Mouse (Mus musculus) thymus, adult 2 months (tissue): Measurements from ENCODE around the gene Hoxc6. TPM values are rescaled to one million over a fixed set of nuclear protein-coding genes. Genes with fewer than 3 reads are reported as not detected.

ENCODE experiments used
- DNase-seq: peaks from one replicate; pipeline ENCODE4 v3.0.0; 2021
- H3K27ac ChIP-seq: fragments of 200-500 bp; 2 replicates; pipeline ENCODE4 v1.5.1; 2012; ENCODE audit warnings: low read length, control low read depth; ENCODE audit not compliant: control insufficient read depth, insufficient read depth
- H3K27me3 ChIP-seq: fragments of 200-500 bp; 2 replicates; pipeline ENCODE4 v1.6.1; 2012; ENCODE audit warnings: mild to moderate bottlenecking, low read length, moderate library complexity, mixed read lengths; ENCODE audit not compliant: control insufficient read depth, insufficient read depth
- H3K36me3 ChIP-seq: fragments of 200-500 bp; 2 replicates; pipeline ENCODE4 v1.6.1; 2012; ENCODE audit warnings: mild to moderate bottlenecking, low read length, moderate library complexity; ENCODE audit not compliant: control insufficient read depth, insufficient read depth
- H3K4me1 ChIP-seq: fragments of 200-500 bp; replicated peaks from 2 replicates; pipeline ENCODE4 v1.6.1; 2012; ENCODE audit warnings: low read length; ENCODE audit not compliant: control insufficient read depth, insufficient read depth
- H3K4me3 ChIP-seq: fragments of 200-500 bp; 2 replicates; pipeline ENCODE4 v1.5.1; 2012; ENCODE audit warnings: mild to moderate bottlenecking, low read length, control low read depth, moderate library complexity; ENCODE audit not compliant: control insufficient read depth, insufficient read depth
- CTCF ChIP-seq: fragments of 200-500 bp; IDR thresholded peaks from 2 replicates; pipeline ENCODE4 v1.5.1; 2012; ENCODE audit warnings: mild to moderate bottlenecking, control low read depth, low read length, moderate library complexity, borderline replicate concordance; ENCODE audit not compliant: control insufficient read depth, poor library complexity, insufficient read depth; ENCODE audit errors: extremely low read depth
- POLR2A ChIP-seq: fragments of 200-500 bp; IDR thresholded peaks from 2 replicates; pipeline ENCODE4 v1.6.1; 2012; ENCODE audit warnings: mild to moderate bottlenecking, low read length, control low read depth, moderate library complexity; ENCODE audit not compliant: control insufficient read depth, poor library complexity, insufficient read depth; ENCODE audit errors: extremely low read depth
- WGBS: fragments of 180-500 bp; shearing (Covaris S2); methylation state at CpG from one replicate; pipeline ENCODE4 v1.1.7; 2018; 5-methylcytosine and 5-hydroxymethylcytosine counted together
- polyA plus RNA-seq: library from polyadenylated mRNA; depleted of rRNA; stranded (reverse); fragments of >200 nt; gene quantifications from 2 replicates; pipeline ENCODE4 v1.2.3, GENCODE M21; 2012

The Hoxc6 gene
- polyA plus RNA-seq, 1 experiment, result 0.23 TPM

- peaks cover 54% of the 10 kb centered on the region for H3K27me3 ChIP-seq
- TF ChIP-seq POLR2A, result no peak
- no peak for TF ChIP-seq CTCF
- H3K4me1 ChIP-seq, result no peaks in the 10 kb centered on the region; the same call in 1 of the 2 replicates
These were observed 626 bp upstream of the Hoxc6 start for GRCm38 (mm10) chr15:102997431-102997830.

DNA sequence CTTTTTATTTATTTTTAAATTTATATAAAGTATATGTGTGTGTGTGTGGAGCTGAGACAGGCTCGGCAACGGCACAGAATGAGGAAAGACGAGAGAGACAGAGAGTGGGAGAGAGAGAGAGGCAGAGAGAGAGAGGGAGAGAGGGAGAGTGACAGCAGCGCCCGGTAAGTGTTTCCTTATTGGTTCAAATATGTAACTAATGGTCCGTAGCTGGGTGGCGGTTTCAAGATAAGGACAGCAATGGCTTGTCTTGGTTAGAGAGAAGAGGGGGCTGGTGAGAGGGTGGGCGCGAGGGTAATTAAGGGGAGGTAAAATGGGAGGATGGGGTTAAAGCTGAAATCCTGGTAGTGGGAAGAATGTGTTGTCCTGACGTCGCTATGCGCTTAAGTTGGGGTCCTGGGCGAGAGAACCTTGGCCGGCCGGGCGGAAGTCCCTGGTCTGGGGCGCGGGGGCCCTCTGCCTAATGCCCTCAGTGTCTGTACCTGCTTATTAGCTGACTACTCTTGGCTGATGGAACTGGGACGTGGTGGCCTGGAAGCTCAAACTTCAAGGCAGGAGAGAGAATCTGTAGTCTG lies 638 bp downstream of the Hoxc6 start:
- no peaks in the 10 kb centered on the region for H3K36me3 ChIP-seq
- WGBS, result 6% methylated on average over 19 of the region's 19 CpGs
- 0 out of 2 replicates have a peak overlapping the region, but pooled peaks have one; percentile 12 for H3K4me3 ChIP-seq
- no peak for DNase-seq
- H3K27ac ChIP-seq, result no peak overlapping the region
- peaks cover 57% of the 10 kb centered on the region for H3K27me3 ChIP-seq
- TF ChIP-seq POLR2A (no peak), CTCF (no peak)
- H3K4me1 ChIP-seq, result no peaks in the 10 kb centered on the region; the same call in 1 of the 2 replicates

More at GRCm38 (mm10) chr15:102997431-102997830, 626 bp upstream of the Hoxc6 start:
- Histone ChIP-seq H3K36me3 (no peaks in the 10 kb centered on the region), H3K4me3 (no peak overlapping the region), H3K27ac (no peak overlapping the region)
- DNase-seq, result no peak
- 22% methylated on average over 3 of the region's 3 CpGs for whole genome bisulfite sequencing

- no peak for TF ChIP-seq CTCF
- TF ChIP-seq POLR2A, result no peak
- no peaks in the 10 kb centered on the region for H3K36me3 ChIP-seq
- peak overlapping the region; percentile 12 for H3K4me3 ChIP-seq
- WGBS, result 4% methylated on average over 33 of the region's 33 CpGs
- H3K27ac ChIP-seq, result no peak overlapping the region
- H3K27me3 ChIP-seq, result peaks cover 57% of the 10 kb centered on the region
- no peaks in the 10 kb centered on the region; the same call in 1 of the 2 replicates for H3K4me1 ChIP-seq
- DNase-seq, result peak; percentile 31
These were observed 1.2 kb downstream of the Hoxc6 start for GRCm38 (mm10) chr15:102999183-102999831.

DNA sequence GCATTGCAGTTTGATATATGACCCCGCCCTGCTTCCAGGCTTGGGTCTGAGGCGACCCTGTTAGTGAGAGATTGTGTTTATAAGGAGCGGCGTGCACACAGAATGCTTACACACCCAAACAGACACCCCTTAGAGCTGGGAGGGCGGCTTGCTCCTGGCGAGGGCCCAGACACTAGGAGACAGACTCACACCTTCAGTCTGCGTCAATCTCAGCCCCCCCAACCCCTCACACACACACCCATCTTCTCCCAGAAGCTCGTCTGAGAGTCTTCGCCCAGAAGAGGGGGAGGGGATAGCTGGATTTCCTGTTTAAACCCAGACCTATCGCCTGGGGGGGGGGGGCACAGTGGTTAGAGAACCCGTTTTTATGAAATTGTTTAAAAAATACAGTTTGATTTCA lies 1.9 kb downstream of the Hoxc6 start:
- no peaks in the 10 kb centered on the region; the same call in 1 of the 2 replicates for H3K4me1 ChIP-seq
- TF ChIP-seq CTCF (no peak), POLR2A (no peak)
- H3K36me3 ChIP-seq, result no peaks in the 10 kb centered on the region
- H3K27ac ChIP-seq, result no peak overlapping the region
- DNase-seq, result no peak
- peaks cover 57% of the 10 kb centered on the region for H3K27me3 ChIP-seq
- H3K4me3 ChIP-seq, result no peak overlapping the region
- 33% methylated on average over 11 of the region's 11 CpGs for WGBS

GRCm38 (mm10) chr15:103000501-103000901 lies 2.4 kb downstream of the Hoxc6 start:
- no peak for TF ChIP-seq CTCF
- TF ChIP-seq POLR2A, result no peak
- H3K4me3 ChIP-seq, result no peak overlapping the region
- H3K27ac ChIP-seq, result no peak overlapping the region

GRCm38 (mm10) chr15:103001370-103001769 lies 3.3 kb downstream of the Hoxc6 start:
- Histone ChIP-seq H3K4me3 (no peak overlapping the region), H3K27me3 (peaks cover 53% of the 10 kb centered on the region), H3K27ac (no peak overlapping the region), H3K4me1 (no peaks in the 10 kb centered on the region; the same call in 1 of the 2 replicates), H3K36me3 (no peaks in the 10 kb centered on the region)
- 90% methylated on average over 2 of the region's 2 CpGs for WGBS
- no peak for TF ChIP-seq POLR2A
- TF ChIP-seq CTCF, result no peak
- DNase-seq, result no peak

More at GRCm38 (mm10) chr15:103000501-103000901, 2.4 kb downstream of the Hoxc6 start:
- Histone ChIP-seq H3K36me3 (no peaks in the 10 kb centered on the region), H3K4me1 (no peaks in the 10 kb centered on the region; the same call in 1 of the 2 replicates), H3K27me3 (peaks cover 52% of the 10 kb centered on the region)
- 28% methylated on average over 24 of the region's 24 CpGs for WGBS
- no peak for DNase-seq
